ENCODE assay signal across 9 mouse cellular contexts in the genomic region with DNA sequence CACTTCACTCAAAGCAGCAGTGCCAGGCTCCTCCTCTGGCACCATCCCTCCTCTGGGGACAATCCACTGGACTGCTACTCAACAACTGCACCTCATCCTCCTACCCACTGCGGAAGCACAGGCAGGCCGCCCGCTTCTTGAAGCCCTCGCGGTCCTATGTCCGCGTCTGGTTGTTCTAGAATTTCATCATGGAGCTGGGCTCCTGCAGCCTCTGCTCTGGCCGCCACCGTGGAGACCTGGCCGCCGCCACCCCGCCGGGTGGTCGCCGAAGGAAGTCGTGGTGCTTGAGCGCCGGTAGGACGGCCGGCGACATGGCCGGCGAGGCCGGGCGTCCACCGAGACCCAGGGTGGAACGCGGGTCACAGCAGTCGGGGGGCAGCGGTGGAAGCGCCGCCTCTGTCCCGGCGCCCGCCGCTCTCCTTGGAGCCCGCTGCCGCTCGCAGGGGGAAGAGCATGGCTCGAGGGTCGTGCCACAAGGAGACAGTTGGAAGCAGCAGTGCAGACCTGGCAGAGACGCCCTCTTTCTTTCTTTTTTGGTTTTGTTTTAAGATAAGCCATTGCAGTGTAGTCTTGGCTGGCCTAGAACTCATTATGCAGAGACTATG. TPM values are rescaled to one million over a fixed set of nuclear protein-coding genes. Genes with fewer than 3 reads are reported as not detected.
DNase-seq lines count a peak whose midpoint lies in the region; ATAC-seq and TF ChIP-seq lines count a peak whose summit lies in the region.
"Had no signal": no experiment of that assay in that cellular context is flagged by ENCODE, and none has a peak within 500 bp of the region (broad histone marks: within the 10 kb centered on the region; RNA-seq: fewer than 3 reads in every experiment).

No protein-coding gene starts in this region.

- no peaks in the 10 kb centered on the region for H3K27me3 ChIP-seq in testis, adult 2 months (ENCODE audit: control insufficient read depth, insufficient read depth, low read length)
- H3K27me3 ChIP-seq in heart, embryonic 16.5 days (ENCODE audit: control insufficient read depth, insufficient read depth, low read length), result no peaks in the 10 kb centered on the region
- no peaks in the 10 kb centered on the region for H3K27me3 ChIP-seq in liver, postnatal 0 days (ENCODE audit: insufficient read depth, low read length)
- H3K27me3 ChIP-seq: CH12.LX had no signal

- no peaks in the 10 kb centered on the region for H3K36me3 ChIP-seq in testis, adult 2 months (ENCODE audit: control insufficient read depth, insufficient read depth, low read length)
- peaks cover 9% of the 10 kb centered on the region for H3K36me3 ChIP-seq in heart, embryonic 16.5 days (ENCODE audit: control insufficient read depth, insufficient read depth)
- peaks cover 27% of the 10 kb centered on the region for H3K36me3 ChIP-seq in liver, postnatal 0 days (replicated peaks; ENCODE audit: insufficient read depth, low read length)

- TF ChIP-seq EP300 in liver, postnatal 0 days (IDR thresholded peaks at IDR 0.05; ENCODE audit: low read depth), result no peak

- intact Hi-C loops in gastrocnemius, postnatal 36 days (cut with DNase I), result no loop called here

- no peaks in the 10 kb centered on the region for H3K9me3 ChIP-seq in heart, embryonic 16.5 days (replicated peaks; ENCODE audit: control insufficient read depth, low read length)
- H3K9me3 ChIP-seq in liver, postnatal 0 days (ENCODE audit: low read length), result no peaks in the 10 kb centered on the region

- H3K4me2 ChIP-seq in heart, embryonic 16.5 days (ENCODE audit: low read depth, low read length), result peak overlapping the region; percentile 59
- peak overlapping the region; percentile 32; the same call in 1 of the 2 replicates for H3K4me2 ChIP-seq in liver, postnatal 0 days (ENCODE audit: low read depth, low read length)

- peak overlapping the region; percentile 46 for H3K4me3 ChIP-seq in testis, adult 2 months (ENCODE audit: control insufficient read depth, low read depth, low read length)
- peak overlapping the region; percentile 42 for H3K4me3 ChIP-seq in heart, embryonic 16.5 days (ENCODE audit: low read length)
- H3K4me3 ChIP-seq in liver, postnatal 0 days (ENCODE audit: low read depth, low read length), result no peak overlapping the region

- H3K9ac ChIP-seq in heart, embryonic 16.5 days (ENCODE audit: low read length), result peak overlapping the region; percentile 69
- no peak overlapping the region for H3K9ac ChIP-seq in liver, postnatal 0 days (replicated peaks)

- peaks cover 6% of the 10 kb centered on the region for H3K4me1 ChIP-seq in testis, adult 2 months (ENCODE audit: control insufficient read depth, insufficient read depth, low read length)
- H3K4me1 ChIP-seq in heart, embryonic 16.5 days (ENCODE audit: control insufficient read depth, insufficient read depth, low read length), result no peaks in the 10 kb centered on the region
- 0 out of 2 replicates have a peak, but pooled peaks cover 3% of the 10 kb centered on the region for H3K4me1 ChIP-seq in liver, postnatal 0 days (ENCODE audit: insufficient read depth)

- no peak for TF ChIP-seq CTCF in testis, adult 2 months (IDR thresholded peaks at IDR 0.05; ENCODE audit: control insufficient read depth, insufficient read depth, insufficient replicate concordance, low read depth, low read length)
- no peak for TF ChIP-seq CTCF in liver, postnatal 0 days (IDR thresholded peaks at IDR 0.05; ENCODE audit: low read depth)

- no peak overlapping the region for H3K27ac ChIP-seq in testis, adult 2 months (ENCODE audit: control insufficient read depth, insufficient read depth, low read depth, low read length)
- peak overlapping the region; percentile 23; the same call in 1 of the 2 replicates for H3K27ac ChIP-seq in heart, embryonic 16.5 days (ENCODE audit: low read length)
- no peak overlapping the region for H3K27ac ChIP-seq in liver, postnatal 0 days (ENCODE audit: low read depth)

- no peak for TF ChIP-seq POLR2A in testis, adult 2 months (IDR thresholded peaks at IDR 0.05; ENCODE audit: control insufficient read depth, low read depth, low read length)

- WGBS in heart, embryonic 16.5 days, result 21% methylated on average over 42 of the region's 42 CpGs
- 55% methylated on average over 42 of the region's 42 CpGs for whole genome bisulfite sequencing in liver, postnatal 0 days (ENCODE audit: insufficient replicate concordance)

- no peak for ATAC-seq in heart, embryonic 16.5 days (replicated peaks; ENCODE audit: extremely low read depth, insufficient read depth, low FRiP score)
- peak; percentile 33; the same call in 1 of the 2 replicates for ATAC-seq in liver, postnatal 0 days
- ATAC-seq in frontal cortex, adult (ENCODE audit: low TSS enrichment), result no peak

- DNase-seq in gastrocnemius, postnatal 4 days (ENCODE audit: low spot score in 2 of 2), result peak; percentile 14 to 18
- DNase-seq in gastrocnemius, postnatal 36 days, result no peak
- DNase-seq in testis, postnatal 14 days (ENCODE audit: low spot score), result no peak
- DNase-seq in liver, postnatal 0 days, result peak; percentile 15
- no peak for DNase-seq in spleen, adult 12 weeks (ENCODE audit: low spot score)

RNA-seq across cellular contexts. Expression of a gene that starts 34.9 kb away (rescaled TPM):
- total RNA-seq in gastrocnemius, postnatal 4 days (2021), result 10 to 100 TPM; 57.9 to 73.5 TPM
- 10 to 100 TPM; 41.9 to 45.6 TPM for total RNA-seq in gastrocnemius, postnatal 36 days (2021)
- 180 and 182 TPM in 2 replicates for polyA plus RNA-seq in testis, adult 2 months (2012; rRNA removed)
- polyA plus RNA-seq in heart, embryonic 16.5 days (2015; fragmentation: Nextera tagmentation; extraction: Ambion mirVana), result 58.1 and 65.8 TPM in 2 replicates
- polyA plus RNA-seq in liver, postnatal 0 days (2015; fragmentation: Nextera tagmentation; extraction: Ambion mirVana), result 24.7 and 27.5 TPM in 2 replicates

RNA-seq across cellular contexts. Expression of a gene that starts 34.9 kb away (rescaled TPM):
- 1 to 10 TPM; 1.9 to 3.5 TPM for total RNA-seq in gastrocnemius, postnatal 4 days (2021)
- total RNA-seq in gastrocnemius, postnatal 36 days (2021), result under 1 TPM; 0.49 to 0.69 TPM
- 2.7 and 2.9 TPM in 2 replicates for polyA plus RNA-seq in testis, adult 2 months (2012; rRNA removed)
- 1.7 and 2.3 TPM in 2 replicates for polyA plus RNA-seq in heart, embryonic 16.5 days (2015; fragmentation: Nextera tagmentation; extraction: Ambion mirVana)
- 4.9 and 5.1 TPM in 2 replicates for polyA plus RNA-seq in liver, postnatal 0 days (2015; fragmentation: Nextera tagmentation; extraction: Ambion mirVana)

RNA-seq across cellular contexts. Expression of a gene that starts 49.4 kb away (rescaled TPM):
- 10 to 100 TPM; 66.6 to 72.3 TPM for total RNA-seq in gastrocnemius, postnatal 4 days (2021)
- total RNA-seq in gastrocnemius, postnatal 36 days (2021), result 10 to 100 TPM; 37.3 to 39.9 TPM
- polyA plus RNA-seq in testis, adult 2 months (2012; rRNA removed), result 21.6 and 25.7 TPM in 2 replicates
- 145 and 150 TPM in 2 replicates for polyA plus RNA-seq in heart, embryonic 16.5 days (2015; fragmentation: Nextera tagmentation; extraction: Ambion mirVana)
- polyA plus RNA-seq in liver, postnatal 0 days (2015; fragmentation: Nextera tagmentation; extraction: Ambion mirVana), result 34.3 and 39.4 TPM in 2 replicates

Comparison
In these comparisons a context has a peak if more than half of its experiments do, and no peak if none do; other contexts are left out.
1. DNase-seq: peak in gastrocnemius, postnatal 4 days (2 of 2) and liver, postnatal 0 days (single experiment); none in gastrocnemius, postnatal 36 days (0 of 2), testis, postnatal 14 days (single experiment) and spleen, adult 12 weeks (single experiment).